Mouse (Mus musculus): ENCODE results near the gene Gm9936. TPM values are rescaled to one million over a fixed set of nuclear protein-coding genes. Genes with fewer than 3 reads are reported as not detected.
A peak's percentile ranks its signal among the peaks of the same experiment; 100 is the strongest.

Gene Gm9936
- total RNA-seq, 2 experiments from 2014 or later: 0.72 to 0.76 TPM

DNA sequence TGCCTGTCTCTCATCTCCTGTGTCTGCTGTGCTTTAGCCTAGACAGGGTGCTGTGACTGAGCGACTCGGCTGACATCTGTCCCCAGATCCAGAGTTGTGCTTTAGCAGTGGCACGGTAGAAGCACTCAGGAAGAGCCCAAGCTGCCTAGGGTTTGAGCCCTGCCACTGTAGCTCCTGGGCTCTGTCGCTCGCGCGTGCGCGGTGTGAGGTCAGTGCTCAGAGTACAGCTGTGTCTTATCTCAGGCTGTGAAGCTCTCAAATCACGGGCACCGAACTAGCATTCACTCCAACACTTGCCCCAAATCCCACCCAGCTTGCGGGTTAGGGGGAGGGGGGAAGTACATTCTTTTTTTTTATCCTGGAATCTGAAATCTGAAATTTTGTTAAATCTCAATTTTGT lies 21.6 kb downstream of the Gm9936 start:
- no peak for DNase-seq

DNA sequence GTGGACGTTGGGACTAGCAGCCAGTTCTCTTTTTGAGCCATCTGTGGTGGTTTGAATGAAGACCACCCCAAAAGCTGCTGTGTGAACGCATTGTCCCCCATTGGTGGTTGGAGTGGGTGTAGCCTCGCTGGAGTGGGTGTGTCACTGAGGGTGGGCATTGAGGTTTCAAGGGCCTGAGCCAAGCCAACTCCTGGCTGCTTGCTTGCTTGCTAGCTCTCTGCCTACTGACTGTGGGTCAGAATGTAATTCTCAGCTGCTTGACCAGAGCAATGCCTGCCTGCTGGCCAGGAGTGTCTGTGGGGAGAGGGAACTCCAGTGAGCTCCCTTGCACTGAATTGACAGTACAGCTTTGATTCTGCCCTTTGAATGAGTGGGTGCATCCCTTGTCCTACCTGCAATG lies 28.7 kb downstream of the Gm9936 start:
- DNase-seq: no peak

DNA sequence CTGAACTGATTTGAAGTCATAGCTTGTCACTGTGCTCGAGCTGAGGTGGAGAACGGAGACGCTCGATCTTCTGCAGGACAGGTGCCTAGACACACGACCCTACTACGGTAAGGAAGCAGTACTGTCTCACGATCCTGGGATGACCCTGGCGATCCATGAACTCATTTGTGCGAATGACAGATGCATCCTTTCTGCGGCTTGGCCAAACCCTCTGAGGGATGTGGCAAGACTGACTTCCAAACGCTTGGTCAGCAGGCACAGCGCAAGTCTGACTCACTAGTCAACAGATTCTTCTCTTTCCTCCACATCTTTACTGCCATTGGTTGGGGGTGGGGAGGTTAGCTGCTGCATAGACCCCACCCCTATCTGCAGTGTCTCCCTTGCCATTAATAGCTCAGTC lies 31.1 kb downstream of the Gm9936 start:
- DNase-seq: no peak

DNA sequence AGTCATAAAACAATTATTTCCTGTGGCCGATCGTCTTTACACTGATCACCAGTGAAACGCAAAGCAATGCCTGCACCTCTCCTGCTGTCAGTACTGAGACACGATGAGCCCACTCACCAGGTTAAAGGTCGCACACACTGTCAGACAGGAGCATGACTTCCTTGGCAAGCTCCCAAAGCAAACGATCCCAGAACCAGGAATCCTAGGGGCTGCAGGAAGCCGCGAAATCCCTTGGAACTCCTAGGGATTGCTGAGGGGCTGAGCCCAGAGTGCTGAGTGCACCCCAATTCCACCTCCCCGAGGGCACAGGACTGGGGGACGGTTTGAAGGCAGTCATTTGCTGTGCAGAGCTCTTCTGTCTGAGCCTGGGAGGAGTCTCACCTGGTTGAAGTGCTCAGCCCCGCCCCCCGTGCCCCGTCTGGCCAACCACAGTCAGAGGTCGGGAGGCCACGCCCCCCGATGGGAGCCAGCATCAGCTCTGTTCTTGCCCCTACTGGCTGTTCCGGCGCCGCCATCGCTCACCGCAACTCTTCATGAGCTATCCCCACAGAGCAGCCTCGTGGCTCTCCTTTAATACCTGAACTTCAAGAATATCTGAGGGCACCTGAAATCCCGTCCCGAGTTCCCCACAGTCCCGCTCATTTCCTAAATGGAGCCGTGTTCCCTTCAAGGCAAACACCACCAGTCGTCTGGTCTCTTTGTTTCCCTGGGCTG lies 32.3 kb downstream of the Gm9936 start:
- no peak for DNase-seq

DNA sequence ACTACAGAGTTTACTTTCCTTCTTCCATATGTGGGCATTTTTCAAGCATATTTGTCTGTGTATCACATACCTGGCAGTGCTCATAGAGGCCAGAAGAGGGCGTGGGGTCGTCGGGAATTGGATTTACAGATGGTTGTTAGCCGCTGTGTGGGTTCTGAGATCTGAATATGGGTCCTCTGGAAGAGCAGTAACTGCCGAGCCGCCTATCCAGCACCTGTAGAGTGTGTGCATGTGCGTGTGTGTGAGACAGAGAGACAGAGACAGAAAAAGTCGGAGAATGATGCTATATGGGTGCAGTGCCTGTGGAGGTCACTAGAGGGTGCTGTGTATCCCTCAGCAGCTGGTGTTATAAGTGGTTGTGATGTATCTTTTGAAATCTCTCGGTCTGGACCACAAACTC lies 34.3 kb downstream of the Gm9936 start:
- no peak for DNase-seq

DNA sequence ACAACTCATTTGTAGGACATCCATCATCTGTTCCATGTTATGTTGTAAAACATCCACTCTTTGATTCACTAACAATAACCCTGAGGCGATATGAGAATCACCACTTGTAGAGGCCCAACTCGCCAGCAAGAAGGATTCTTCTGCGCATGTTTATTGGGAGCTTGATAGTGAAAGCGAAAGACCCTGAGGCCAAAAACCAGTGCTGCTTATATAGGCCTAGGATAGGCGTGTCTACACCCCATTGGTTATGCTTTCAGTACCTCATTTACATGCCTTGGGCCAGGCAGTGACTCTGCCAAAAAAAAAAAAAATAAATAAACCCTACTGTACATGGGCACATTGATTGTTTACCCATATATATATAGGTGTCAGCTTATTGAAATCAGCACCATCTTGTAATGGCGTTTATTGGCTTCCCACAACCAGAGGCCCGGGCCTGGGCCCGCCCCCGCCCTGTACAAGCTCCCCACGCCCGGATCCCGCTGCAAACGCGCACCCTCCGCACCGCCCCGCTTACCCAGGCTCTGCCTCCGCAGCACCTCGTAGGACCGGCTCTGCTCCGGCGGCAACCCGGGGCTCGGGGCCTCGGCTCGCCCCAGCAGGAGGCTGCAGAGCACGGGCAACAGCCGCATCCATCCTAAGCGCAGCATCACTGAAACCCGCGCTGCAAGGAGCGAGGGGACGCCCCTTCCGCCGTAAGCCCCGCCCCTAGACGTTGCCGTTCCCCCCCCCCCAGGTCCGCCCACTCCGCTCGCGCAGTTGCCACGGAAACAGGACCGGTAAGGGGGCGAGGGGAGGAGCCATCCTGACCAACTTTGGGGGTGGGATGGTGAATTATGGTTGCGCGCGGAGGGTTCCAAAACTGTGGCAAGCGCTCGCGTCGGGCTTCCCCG lies 35.4 kb downstream of the Gm9936 start, which contains the start of gene 1500011B03Rik:
Gene 1500011B03Rik, minus strand, starts transcription at position 673 of the 893 bp plus-strand sequence.
- peak; percentile 73 to 77 for DNase-seq

DNA sequence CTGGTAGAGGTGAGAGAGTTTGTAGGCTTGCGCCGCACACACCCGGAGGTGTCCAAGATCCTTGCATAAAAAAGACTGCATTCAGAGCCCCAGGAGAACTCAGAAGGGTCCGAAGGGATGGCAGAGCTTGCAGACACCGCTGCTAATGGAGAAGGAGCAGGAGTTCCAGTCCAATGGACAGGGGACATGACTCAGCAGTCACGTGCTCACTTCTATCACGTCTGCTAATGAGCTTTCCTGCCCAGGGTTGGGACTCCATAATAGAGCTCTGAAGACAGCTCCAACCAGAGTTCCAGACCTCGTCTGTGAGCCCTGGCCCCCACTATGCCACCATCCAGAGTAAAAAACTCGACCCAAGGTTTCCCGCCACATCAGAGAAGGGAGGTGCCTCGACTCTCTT lies 40.4 kb downstream of the Gm9936 start:
- DNase-seq: no peak

DNA sequence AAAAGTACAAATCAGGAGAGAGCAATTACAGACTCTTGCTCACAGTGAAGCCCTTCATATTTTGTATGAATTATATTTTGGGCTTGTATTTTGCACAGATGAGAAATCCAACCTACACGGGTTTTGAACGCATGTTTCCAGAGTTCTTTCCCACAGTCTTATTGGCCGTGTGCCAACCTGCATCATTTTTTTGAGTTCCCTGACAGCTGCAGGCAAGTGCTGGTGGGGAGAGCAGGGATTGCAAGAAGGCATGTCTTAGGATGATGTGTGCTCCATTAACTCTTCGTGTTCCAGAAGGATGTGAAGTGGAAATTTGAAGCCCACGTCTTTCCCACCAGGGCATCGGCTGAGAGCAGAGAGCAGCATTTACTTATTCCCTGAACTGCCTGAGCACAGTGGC lies 41.9 kb downstream of the Gm9936 start:
- no peak for DNase-seq

DNA sequence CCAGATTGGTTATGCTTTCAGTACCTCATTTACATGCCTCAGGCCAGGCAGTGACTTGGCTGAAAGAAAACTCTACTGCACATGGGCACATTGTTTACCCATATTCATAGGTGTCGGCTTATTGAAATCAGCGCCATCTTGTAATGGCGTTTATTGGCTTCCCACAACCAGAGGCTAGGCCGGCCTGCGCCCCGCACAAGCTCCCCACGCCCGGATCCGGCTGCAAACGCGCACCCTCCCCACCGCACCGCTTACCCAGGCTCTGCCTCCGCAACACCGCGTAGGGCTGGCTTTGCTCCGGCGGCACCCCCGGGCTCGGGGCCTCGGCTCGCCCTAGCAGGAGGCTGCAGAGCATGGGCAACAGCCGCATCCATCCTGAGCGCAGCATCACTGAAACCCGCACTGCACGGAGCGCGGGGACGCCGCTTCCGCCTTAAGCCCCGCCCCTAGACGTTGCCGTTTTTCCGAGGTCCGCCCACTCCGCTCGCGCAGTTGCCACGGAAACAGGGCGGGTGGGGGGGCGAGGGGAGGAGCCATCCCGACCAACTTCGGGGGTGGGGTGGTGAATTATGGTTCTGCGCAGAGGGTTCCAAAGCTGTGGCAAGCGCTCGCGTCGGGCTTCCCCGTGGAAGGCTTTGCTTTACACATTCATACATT lies 44.8 kb downstream of the Gm9936 start:
- peak; percentile 89 to 91 for DNase-seq

DNA sequence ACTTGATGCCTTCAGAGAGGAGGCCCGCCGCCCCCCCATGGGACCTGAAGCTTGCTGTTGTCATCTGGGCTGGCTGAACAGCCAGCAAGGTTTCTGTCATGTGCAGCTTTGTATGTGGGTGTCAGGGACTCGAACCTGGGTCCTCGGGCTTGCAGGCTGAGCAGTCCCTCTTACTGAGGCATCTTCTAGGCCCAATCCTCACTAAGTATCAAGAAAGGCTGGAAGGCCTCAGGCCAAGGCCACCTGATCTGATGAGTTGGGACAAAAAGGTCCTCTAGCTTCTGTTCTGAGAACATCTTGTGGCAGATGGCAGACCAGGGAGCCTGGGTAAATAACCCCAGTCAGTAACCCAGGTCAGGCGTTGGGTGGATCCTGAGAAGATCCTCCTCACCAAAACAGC lies 48.7 kb downstream of the Gm9936 start:
- no peak for DNase-seq

DNA sequence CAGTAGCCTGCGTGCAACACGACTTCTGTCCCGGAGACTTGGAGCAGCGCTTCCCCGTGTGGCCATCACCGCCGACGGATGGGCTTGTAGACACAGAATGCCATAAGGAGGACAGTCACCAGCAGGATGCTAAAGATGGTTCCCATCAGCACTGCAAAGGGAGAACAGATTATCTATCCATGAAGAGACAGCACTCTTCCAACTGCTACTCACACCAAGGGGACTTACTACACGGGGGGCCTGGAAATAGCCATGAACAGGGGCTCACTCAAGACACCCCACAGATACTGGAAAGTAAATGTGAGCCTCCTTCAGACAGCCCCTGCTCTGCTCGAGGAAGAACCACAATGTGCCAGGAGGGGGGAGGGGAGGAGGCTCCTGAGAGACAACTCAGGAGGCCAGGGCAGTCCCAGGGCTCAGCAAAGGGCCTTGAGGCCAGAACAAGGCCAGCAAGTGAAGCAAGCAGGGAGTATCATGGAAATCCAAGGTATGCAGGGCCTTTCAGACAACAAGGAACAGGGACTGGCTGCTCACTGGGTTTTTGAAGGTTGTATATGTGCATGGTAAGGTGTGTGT lies 49.2 kb downstream of the Gm9936 start:
- no peak for DNase-seq

DNA sequence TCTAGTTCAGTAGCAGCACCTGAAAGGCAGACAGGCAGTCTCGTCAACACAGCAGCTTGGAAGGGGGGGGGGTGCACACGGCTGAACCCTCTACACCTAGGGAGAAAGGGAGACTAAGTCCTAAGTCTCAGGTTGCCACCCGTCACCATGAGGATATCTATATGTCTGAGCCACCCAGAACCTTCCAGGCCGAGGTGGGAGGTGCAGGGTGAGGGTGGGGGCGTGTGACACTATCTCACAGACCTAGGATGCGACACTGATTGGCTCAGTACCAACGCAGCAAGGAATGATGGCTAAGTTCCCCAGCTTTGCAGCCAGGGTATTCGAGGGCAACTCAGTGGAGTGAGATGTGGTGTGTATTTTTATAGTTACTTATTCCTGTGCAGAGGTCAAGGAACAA lies 50.1 kb downstream of the Gm9936 start:
- DNase-seq: no peak

DNA sequence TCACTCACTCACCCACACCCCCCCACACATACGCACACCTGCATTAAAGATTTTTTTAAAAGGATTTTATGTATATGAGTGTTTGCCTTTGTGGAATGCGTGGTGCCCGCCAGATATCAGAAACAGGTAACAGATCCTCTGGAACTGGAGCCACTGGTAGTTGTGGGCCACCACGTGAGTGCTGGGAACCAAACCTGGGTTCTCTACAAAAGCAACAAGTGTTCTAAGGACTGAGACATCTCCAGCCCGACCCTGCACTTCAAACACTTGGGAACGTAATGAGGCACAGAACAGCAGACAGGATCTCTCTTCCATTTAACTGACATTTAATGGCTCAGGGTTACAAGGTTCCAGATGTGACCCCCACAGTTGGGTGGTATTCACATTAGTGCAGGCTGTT lies 50.6 kb downstream of the Gm9936 start:
- DNase-seq: no peak

DNA sequence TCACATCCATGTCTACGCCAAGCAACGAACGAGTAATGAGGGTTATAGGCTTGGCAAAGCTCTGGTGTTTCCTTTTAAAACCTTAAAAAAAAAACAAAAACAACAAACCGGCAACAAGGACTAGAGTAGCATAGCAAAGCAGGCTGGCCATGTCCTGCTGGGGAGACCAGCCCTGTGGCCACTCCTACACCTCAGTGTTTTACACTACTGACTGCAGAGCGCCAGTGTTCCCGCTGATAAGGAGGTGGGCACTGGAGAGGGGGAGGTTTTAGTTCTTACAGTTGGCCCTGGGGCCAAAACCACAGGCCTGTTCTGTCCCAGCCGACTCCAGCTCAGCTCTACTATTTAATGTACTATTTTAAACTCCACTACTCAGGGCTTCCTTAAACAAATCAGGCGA lies 51.0 kb downstream of the Gm9936 start:
- DNase-seq: no peak

DNA sequence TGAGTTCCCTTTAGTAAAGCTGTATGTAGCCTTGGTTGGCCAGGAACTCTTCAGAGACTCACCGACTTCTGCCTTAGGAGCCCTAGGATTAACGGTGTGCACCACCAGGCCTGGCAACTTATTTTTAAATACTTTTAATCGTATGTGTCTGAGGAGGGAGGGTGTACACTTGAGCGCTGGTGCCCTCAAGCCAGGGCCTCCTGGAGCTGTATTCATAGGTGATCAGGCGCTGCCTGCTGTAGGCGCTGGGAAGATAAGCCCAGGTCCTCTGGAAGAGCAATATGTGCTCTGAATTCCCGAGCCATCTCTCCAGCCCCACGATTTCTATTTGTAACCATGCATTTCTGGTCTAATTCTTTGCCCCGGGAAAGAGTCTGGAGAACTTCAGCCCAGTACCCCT lies 51.4 kb downstream of the Gm9936 start:
- no peak for DNase-seq

DNA sequence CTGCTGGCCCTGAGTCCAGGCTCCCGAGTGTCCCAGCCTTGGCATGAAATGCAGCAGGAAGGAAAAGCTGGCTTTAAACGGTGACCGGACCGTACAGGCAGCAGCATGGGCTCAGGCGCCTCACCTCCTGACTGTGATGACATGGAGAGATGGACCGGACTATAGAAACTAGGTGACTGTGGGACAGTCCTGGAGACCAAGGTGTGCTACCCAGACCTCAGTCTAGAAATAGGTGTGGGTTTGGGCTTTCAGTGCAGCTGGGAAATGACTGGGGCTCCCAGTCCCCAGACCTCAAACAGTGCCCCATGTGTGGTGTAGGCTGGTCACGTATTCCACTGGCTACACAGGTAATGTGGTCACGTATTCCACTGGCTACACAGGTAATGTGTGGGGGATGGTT lies 51.8 kb downstream of the Gm9936 start:
- no peak for DNase-seq

Small RNA genes within 50 kb of the gene (microRNA-seq; reads per million reads assigned to microRNA genes)
- gene Mir6240: 2.7 to 5.1 reads per million in 2 experiments

Other genes starting within 250 kb of the Gm9936 start
- 1 to 10 TPM; 1.2 to 2.0 TPM for gene Trpv4, start 200.3 kb downstream of the Gm9936 start, total RNA-seq (2021)
- gene Gltp, start 167.7 kb downstream of the Gm9936 start, total RNA-seq (2021): 10 to 100 TPM; 27.9 to 33.4 TPM
- gene Tchp, start 150.9 kb downstream of the Gm9936 start, total RNA-seq (2021): 10 to 100 TPM; 12.0 to 13.8 TPM
- gene Ankrd13a, start 84.0 kb downstream of the Gm9936 start, total RNA-seq (2021): 10 to 100 TPM; 37.2 to 47.9 TPM
- gene Git2, start 83.2 kb downstream of the Gm9936 start, total RNA-seq (2021): 10 to 100 TPM; 42.4 to 45.4 TPM
- gene 1500011B03Rik, start 35.2 kb downstream of the Gm9936 start, total RNA-seq (2021): 100 to 1,000 TPM; 156 to 157 TPM
- gene 4930519G04Rik, start 5.0 kb downstream of the Gm9936 start, total RNA-seq (2021): not detected
- 1 to 10 TPM; 1.4 to 2.4 TPM for gene Oasl2, start 38.3 kb upstream of the Gm9936 start, total RNA-seq (2021)
- gene Oasl1, start 64.6 kb upstream of the Gm9936 start, total RNA-seq (2021): not detected
- gene 2210016L21Rik, start 83.5 kb upstream of the Gm9936 start, total RNA-seq (2021): 100 to 1,000 TPM; 185 to 227 TPM
- gene Hnf1a, start 112.4 kb upstream of the Gm9936 start, total RNA-seq (2021): not detected
- gene Sppl3, start 152.5 kb upstream of the Gm9936 start, total RNA-seq (2021): 10 to 100 TPM; 80.5 to 81.7 TPM
- gene Gm10401, start 239.6 kb upstream of the Gm9936 start, total RNA-seq (2021): not detected